Mouse (Mus musculus): ENCODE data around the gene Fbxw2. TPM values are rescaled to one million over a fixed set of nuclear protein-coding genes. Genes with fewer than 3 reads are reported as not detected.
A peak's percentile ranks its signal among the peaks of the same experiment; 100 is the strongest.

The Fbxw2 gene
- total and polyA plus RNA-seq, 3 experiments: 36.7 to 67.8 (median 61.2) TPM

- dilution Hi-C loops (cut with MboI; ENCODE audit: extremely low pct_ligation_motif_present, extremely low pct_unique_long_range_greater_than_20kb, low sequenced_read_pairs): no loop called here
- Histone ChIP-seq H3K27ac (ENCODE audit: insufficient read depth, low read depth) (no peak overlapping the region), H3K9me3 (replicated peaks; ENCODE audit: low read length) (no peaks in the 10 kb centered on the region), H3K4me3 (replicated peaks in 1 of 3; ENCODE audit: low read depth in 2 of 3, low read length in 2 of 3, poor library complexity in 1 of 3) (no peak overlapping the region), H3K36me3 (replicated peaks in 1 of 2; ENCODE audit: control insufficient read depth in 1 of 2, insufficient read depth in 1 of 2, low read length in 1 of 2) (peaks cover 44 to 86% of the 10 kb centered on the region in 2 experiments), H3K4me1 (ENCODE audit: control insufficient read depth in 1 of 2, insufficient read depth in 2 of 2) (peaks cover 8 to 40% of the 10 kb centered on the region in 2 experiments), H3K27me3 (replicated peaks) (no peaks in the 10 kb centered on the region), H3K79me2 (replicated peaks; ENCODE audit: control insufficient read depth, extremely low read depth, insufficient read depth, poor library complexity, severe bottlenecking) (peaks cover 87% of the 10 kb centered on the region), H3K9ac (ENCODE audit: insufficient read depth, low read depth) (no peak overlapping the region), H3K4me2 (ENCODE audit: insufficient read depth, low read depth, poor library complexity, severe bottlenecking) (peak overlapping the region; percentile 29; the same call in 1 of the 2 replicates)
- DNase-seq (ENCODE audit: extremely low read depth): no peak
- TF ChIP-seq ELF1 (IDR thresholded peaks at IDR 0.05; ENCODE audit: low read depth, low read length) (no peak), TCF12 (IDR thresholded peaks at IDR 0.05; ENCODE audit: low read depth, low read length) (peak; percentile 61; the same call in 1 of the 2 replicates), MYC (IDR thresholded peaks at IDR 0.05; ENCODE audit: low read depth, low read length) (no peak), KAT2A (IDR thresholded peaks at IDR 0.05; ENCODE audit: insufficient replicate concordance, low read length) (no peak), NRF1 (IDR thresholded peaks at IDR 0.05; ENCODE audit: low read depth, low read length) (no peak), HCFC1 (IDR thresholded peaks at IDR 0.05; ENCODE audit: low read depth, low read length) (no peak), MXI1 (IDR thresholded peaks at IDR 0.05; ENCODE audit: low read depth, low read length) (no peak), EP300 (IDR thresholded peaks at IDR 0.05; ENCODE audit: low read length) (peak; percentile 43; the same call in 1 of the 2 replicates), IRF4 (IDR thresholded peaks at IDR 0.05; ENCODE audit: low read depth, low read length) (peak; percentile 30; the same call in 1 of the 2 replicates), POLR2AphosphoS2 (IDR thresholded peaks at IDR 0.05; ENCODE audit: low read depth, low read length) (no peak)
- in situ Hi-C loops (cut with MboI; ENCODE audit: low pct_ligation_motif_present, low pct_unique_long_range_greater_than_20kb, low sequenced_read_pairs): no loop called here
Measured at GRCm38 (mm10) chr2:34808057-34808456, 18.1 kb downstream of the Fbxw2 start.

GRCm38 (mm10) chr2:34805364-34805950 lies 20.7 kb downstream of the Fbxw2 start:
- dilution Hi-C loops (cut with MboI; ENCODE audit: extremely low pct_ligation_motif_present, extremely low pct_unique_long_range_greater_than_20kb, low sequenced_read_pairs): no loop called here
- no peaks in the 10 kb centered on the region for H3K9me3 ChIP-seq (replicated peaks; ENCODE audit: low read length)
- H3K36me3 ChIP-seq (replicated peaks in 1 of 2; ENCODE audit: control insufficient read depth in 1 of 2, insufficient read depth in 1 of 2, low read length in 1 of 2): peaks cover 25 to 60% of the 10 kb centered on the region in 2 experiments
- in situ Hi-C loops (cut with MboI; ENCODE audit: low pct_ligation_motif_present, low pct_unique_long_range_greater_than_20kb, low sequenced_read_pairs): no loop called here
- no peak for TF ChIP-seq TBP (conservative IDR thresholded peaks at IDR 0.05; ENCODE audit: low read depth, low read length)
- no peak for TF ChIP-seq SMC3 (IDR thresholded peaks at IDR 0.05; ENCODE audit: low read depth, low read length)
- no peak for TF ChIP-seq USF1 (IDR thresholded peaks at IDR 0.05; ENCODE audit: low read depth, low read length)
- TF ChIP-seq E2F4 (IDR thresholded peaks at IDR 0.05; ENCODE audit: insufficient replicate concordance, low read depth, low read length): no peak
- TF ChIP-seq EP300 (IDR thresholded peaks at IDR 0.05; ENCODE audit: low read length): no peak
- TF ChIP-seq MEF2A (IDR thresholded peaks at IDR 0.05; ENCODE audit: borderline replicate concordance, low read depth, low read length): no peak
- no peak for TF ChIP-seq USF2 (conservative IDR thresholded peaks at IDR 0.05; ENCODE audit: low read depth, low read length)
- TF ChIP-seq MAZ (IDR thresholded peaks at IDR 0.05; ENCODE audit: low read depth, low read length): no peak
- H3K9ac ChIP-seq (ENCODE audit: insufficient read depth, low read depth): no peak overlapping the region
- H3K27ac ChIP-seq (ENCODE audit: insufficient read depth, low read depth): no peak overlapping the region
- H3K27me3 ChIP-seq (replicated peaks): no peaks in the 10 kb centered on the region
- H3K4me1 ChIP-seq (ENCODE audit: control insufficient read depth in 1 of 2, insufficient read depth in 2 of 2): peaks cover 8 to 46% of the 10 kb centered on the region in 2 experiments
- H3K79me2 ChIP-seq (replicated peaks; ENCODE audit: control insufficient read depth, extremely low read depth, insufficient read depth, poor library complexity, severe bottlenecking): peaks cover 72% of the 10 kb centered on the region
- no peak overlapping the region for H3K4me2 ChIP-seq (ENCODE audit: insufficient read depth, low read depth, poor library complexity, severe bottlenecking)
- no peak overlapping the region for H3K4me3 ChIP-seq (replicated peaks in 1 of 3; ENCODE audit: low read depth in 2 of 3, low read length in 2 of 3, poor library complexity in 1 of 3)
- DNase-seq (ENCODE audit: extremely low read depth): no peak
